Mouse (Mus musculus): ENCODE measurements around the gene Fscn3. TPM values are rescaled to one million over a fixed set of nuclear protein-coding genes. Genes with fewer than 3 reads are reported as not detected.

The Fscn3 gene
- total RNA-seq, 1 experiment from 2014 or later = not detected

DNA sequence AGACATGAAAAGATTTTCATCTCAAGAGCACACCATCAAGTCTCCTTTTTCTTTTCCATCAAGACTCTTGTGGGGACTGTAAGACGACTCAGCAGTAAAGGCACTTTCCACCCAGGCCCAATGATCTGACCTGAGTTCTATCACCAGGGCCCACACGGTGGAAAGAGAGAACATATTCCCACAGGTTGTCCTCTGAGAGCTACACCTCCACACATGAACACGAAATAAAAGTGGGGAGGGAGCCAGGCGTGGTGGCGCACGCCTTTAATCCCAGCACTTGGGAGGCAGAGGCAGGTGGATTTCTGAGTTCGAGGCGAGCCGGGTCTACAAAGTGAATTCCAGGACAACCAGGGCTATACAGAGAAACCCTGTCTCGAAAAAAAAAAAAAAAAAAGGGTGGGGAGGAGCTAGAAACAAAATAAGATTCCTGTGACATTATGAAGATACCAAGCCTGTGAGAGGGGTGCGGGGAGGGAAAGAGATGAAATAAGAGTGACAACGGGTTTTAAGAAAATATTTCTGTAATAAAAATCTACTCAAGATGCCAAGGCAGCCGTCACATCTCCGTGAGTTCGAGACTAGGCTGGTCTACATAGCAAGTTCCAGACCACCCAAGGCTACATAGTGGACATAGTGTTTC is 4.8 kb upstream of the Fscn3 start:
- ATAC-seq (replicated peaks in 1 of 2; ENCODE audit: insufficient read depth in 1 of 2, low FRiP score in 2 of 2, low TSS enrichment in 1 of 2, low read depth in 1 of 2, poor library complexity in 2 of 2, severe bottlenecking in 2 of 2) = no peak

DNA sequence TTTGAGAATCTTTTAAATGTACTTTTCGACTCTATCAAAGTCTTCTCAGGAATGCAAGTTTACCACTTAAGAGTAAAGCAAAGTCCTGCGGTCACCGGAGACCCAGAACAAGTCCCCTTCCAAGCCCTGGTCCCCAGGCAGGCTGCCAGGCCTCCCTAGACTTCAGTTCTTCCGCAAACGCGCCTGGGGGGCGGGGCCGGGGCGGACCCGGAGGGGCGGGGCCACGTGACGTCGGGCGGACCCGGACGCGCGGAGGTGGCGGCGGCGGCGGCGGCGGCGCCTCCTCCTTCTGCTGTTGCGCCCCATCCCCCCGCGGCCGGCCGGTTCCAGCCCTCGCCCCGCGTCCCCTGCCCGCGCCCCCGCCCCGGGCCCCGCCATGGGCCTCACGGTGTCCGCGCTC is 4.3 kb upstream of the Fscn3 start, which contains the start of gene Arf5:
Gene Arf5, plus strand, starts transcription at position 248 of the 400 bp plus-strand sequence.
- ATAC-seq (replicated peaks in 1 of 2; ENCODE audit: insufficient read depth in 1 of 2, low FRiP score in 2 of 2, low TSS enrichment in 1 of 2, low read depth in 1 of 2, poor library complexity in 2 of 2, severe bottlenecking in 2 of 2) = peak; percentile 20 to 44

DNA sequence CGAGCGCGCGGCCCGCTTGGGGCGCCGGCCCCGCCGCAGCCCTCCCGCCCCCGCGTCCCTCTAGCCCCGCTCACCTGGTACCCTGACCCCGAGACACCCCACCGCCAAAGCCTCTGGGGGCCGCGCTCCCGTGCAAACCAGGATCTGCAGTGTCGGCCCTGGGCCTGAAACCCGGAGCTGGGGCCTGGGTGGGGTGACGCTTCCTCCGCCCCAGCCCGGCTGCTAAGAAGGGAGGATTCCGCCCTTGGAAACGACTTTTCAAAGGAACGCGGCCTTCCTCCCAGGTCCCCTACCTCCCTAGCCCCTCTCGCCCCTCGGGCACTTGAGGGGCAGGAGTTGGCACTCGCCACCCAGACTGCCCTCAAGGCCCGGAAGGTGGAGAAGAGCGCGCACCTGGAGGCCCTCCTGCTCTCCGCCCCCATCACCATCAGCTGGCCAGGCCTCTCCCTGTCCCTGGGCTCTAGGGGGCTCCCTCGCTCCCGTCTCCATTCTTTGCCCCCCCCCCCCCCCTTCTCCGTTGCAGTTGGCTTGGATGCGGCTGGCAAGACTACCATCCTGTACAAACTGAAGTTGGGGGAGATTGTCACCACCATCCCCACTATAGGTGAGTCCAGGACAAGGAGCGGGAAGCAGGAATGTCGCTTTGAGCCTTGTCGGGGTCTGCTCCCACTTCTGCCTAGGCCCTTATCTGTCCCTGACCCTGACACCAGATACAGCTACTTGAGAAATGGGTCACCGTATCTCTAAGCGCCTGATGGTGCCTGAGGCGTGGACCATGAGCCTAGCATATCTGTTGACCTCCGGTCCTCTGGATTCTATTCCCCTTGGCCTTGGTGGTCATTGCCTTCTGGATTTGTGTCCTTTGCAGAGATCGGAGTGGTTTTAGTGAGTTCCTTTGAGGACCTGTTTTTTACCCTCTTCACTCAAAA is 3.6 kb upstream of the Fscn3 start:
- peak in 1 of 2 experiments; percentile 8; a peak in 1 of 4 replicates for ATAC-seq (replicated peaks in 1 of 2; ENCODE audit: insufficient read depth in 1 of 2, low FRiP score in 2 of 2, low TSS enrichment in 1 of 2, low read depth in 1 of 2, poor library complexity in 2 of 2, severe bottlenecking in 2 of 2)

DNA sequence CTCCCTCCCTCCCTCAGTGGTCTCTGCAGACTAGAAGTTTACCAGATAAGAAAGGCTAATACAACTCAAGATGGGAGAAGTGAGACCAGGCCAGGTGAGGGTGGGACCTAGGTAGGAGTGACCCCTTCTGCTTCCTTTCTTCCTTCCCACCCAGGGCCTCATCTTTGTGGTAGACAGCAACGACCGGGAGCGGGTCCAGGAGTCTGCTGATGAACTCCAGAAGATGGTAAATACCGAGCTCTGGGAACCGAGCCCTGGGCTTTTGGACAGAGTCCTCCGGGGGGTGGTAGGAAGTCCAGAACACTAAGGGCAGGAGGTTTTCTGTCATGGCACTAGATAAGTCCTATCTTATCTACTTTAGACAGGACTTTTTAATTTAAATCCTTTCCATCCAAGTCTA is 2.6 kb upstream of the Fscn3 start:
- ATAC-seq (replicated peaks in 1 of 2; ENCODE audit: insufficient read depth in 1 of 2, low FRiP score in 2 of 2, low TSS enrichment in 1 of 2, low read depth in 1 of 2, poor library complexity in 2 of 2, severe bottlenecking in 2 of 2) = no peak

GRCm38 (mm10) chr6:28428290-28428689 is 701 bp downstream of the Fscn3 start, which contains the start of gene Gcc1:
Gene Gcc1 (minus strand): TSS chr6:28428390.
- no peak for ATAC-seq (replicated peaks in 1 of 2; ENCODE audit: insufficient read depth in 1 of 2, low FRiP score in 2 of 2, low TSS enrichment in 1 of 2, low read depth in 1 of 2, poor library complexity in 2 of 2, severe bottlenecking in 2 of 2)

GRCm38 (mm10) chr6:28429870-28430269 is 2.3 kb downstream of the Fscn3 start:
- ATAC-seq (replicated peaks in 1 of 2; ENCODE audit: insufficient read depth in 1 of 2, low FRiP score in 2 of 2, low TSS enrichment in 1 of 2, low read depth in 1 of 2, poor library complexity in 2 of 2, severe bottlenecking in 2 of 2) = no peak

DNA sequence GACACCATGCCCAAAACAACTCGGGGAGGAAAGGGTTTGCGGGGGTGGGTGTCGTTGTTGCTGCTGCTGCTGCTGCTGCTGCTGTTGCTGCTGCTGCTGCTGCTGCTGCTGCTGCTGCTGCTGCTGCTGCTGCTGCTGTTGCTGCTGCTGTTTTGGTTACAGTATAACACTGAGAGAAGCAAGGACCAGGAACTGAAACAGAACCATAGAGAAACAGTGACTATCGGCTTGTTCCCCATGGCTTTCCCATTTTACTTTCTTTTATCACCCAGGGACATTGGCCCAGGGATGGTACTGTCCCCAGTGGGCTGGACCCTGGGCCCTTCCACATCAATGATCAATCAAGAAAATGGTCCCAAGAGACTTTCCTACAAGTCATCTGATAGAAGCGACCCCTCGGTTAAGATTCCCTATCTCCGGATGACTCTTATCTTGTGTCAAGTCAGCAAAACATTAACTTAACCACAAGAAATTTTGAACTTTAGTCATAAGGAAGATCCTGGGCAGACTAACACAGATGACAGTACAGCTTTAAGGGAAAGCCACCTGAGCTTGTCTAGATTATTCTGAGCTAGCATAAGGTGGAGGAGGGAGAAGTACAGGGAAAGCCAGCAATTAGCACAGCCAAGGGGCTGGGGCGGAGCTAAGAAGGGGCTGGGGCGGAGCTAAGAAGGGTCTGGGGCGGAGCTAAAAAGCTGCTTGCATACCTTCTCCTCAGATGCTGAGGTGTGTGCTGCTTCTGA is 3.4 kb downstream of the Fscn3 start:
- ATAC-seq (replicated peaks in 1 of 2; ENCODE audit: insufficient read depth in 1 of 2, low FRiP score in 2 of 2, low TSS enrichment in 1 of 2, low read depth in 1 of 2, poor library complexity in 2 of 2, severe bottlenecking in 2 of 2) = no peak

GRCm38 (mm10) chr6:28431538-28431855 is 3.9 kb downstream of the Fscn3 start:
- ATAC-seq (replicated peaks in 1 of 2; ENCODE audit: insufficient read depth in 1 of 2, low FRiP score in 2 of 2, low TSS enrichment in 1 of 2, low read depth in 1 of 2, poor library complexity in 2 of 2, severe bottlenecking in 2 of 2) = no peak

- ATAC-seq (replicated peaks in 1 of 2; ENCODE audit: insufficient read depth in 1 of 2, low FRiP score in 2 of 2, low TSS enrichment in 1 of 2, low read depth in 1 of 2, poor library complexity in 2 of 2, severe bottlenecking in 2 of 2) = no peak
Observed at GRCm38 (mm10) chr6:28447937-28448336, 20.3 kb downstream of the Fscn3 start.

GRCm38 (mm10) chr6:28449253-28449652 is 21.7 kb downstream of the Fscn3 start, which contains the start of gene Pax4:
Gene Pax4 (minus strand): TSS chr6:28449353.
- no peak for ATAC-seq (replicated peaks in 1 of 2; ENCODE audit: insufficient read depth in 1 of 2, low FRiP score in 2 of 2, low TSS enrichment in 1 of 2, low read depth in 1 of 2, poor library complexity in 2 of 2, severe bottlenecking in 2 of 2)

GRCm38 (mm10) chr6:28450481-28450880 is 22.9 kb downstream of the Fscn3 start:
- ATAC-seq (replicated peaks in 1 of 2; ENCODE audit: insufficient read depth in 1 of 2, low FRiP score in 2 of 2, low TSS enrichment in 1 of 2, low read depth in 1 of 2, poor library complexity in 2 of 2, severe bottlenecking in 2 of 2) = no peak

GRCm38 (mm10) chr6:28450977-28451376 is 23.4 kb downstream of the Fscn3 start:
- ATAC-seq (replicated peaks in 1 of 2; ENCODE audit: insufficient read depth in 1 of 2, low FRiP score in 2 of 2, low TSS enrichment in 1 of 2, low read depth in 1 of 2, poor library complexity in 2 of 2, severe bottlenecking in 2 of 2) = no peak

- ATAC-seq (replicated peaks in 1 of 2; ENCODE audit: insufficient read depth in 1 of 2, low FRiP score in 2 of 2, low TSS enrichment in 1 of 2, low read depth in 1 of 2, poor library complexity in 2 of 2, severe bottlenecking in 2 of 2) = no peak; a peak in 1 of 4 replicates
Observed at GRCm38 (mm10) chr6:28459221-28459668, 31.7 kb downstream of the Fscn3 start.

GRCm38 (mm10) chr6:28460534-28460933 is 32.9 kb downstream of the Fscn3 start:
- peak; percentile 53 to 84; a peak in 3 of 4 replicates for ATAC-seq (replicated peaks in 1 of 2; ENCODE audit: insufficient read depth in 1 of 2, low FRiP score in 2 of 2, low TSS enrichment in 1 of 2, low read depth in 1 of 2, poor library complexity in 2 of 2, severe bottlenecking in 2 of 2)

- ATAC-seq (replicated peaks in 1 of 2; ENCODE audit: insufficient read depth in 1 of 2, low FRiP score in 2 of 2, low TSS enrichment in 1 of 2, low read depth in 1 of 2, poor library complexity in 2 of 2, severe bottlenecking in 2 of 2) = no peak
Observed at GRCm38 (mm10) chr6:28464630-28465029, 37.0 kb downstream of the Fscn3 start.

- no peak for ATAC-seq (replicated peaks in 1 of 2; ENCODE audit: insufficient read depth in 1 of 2, low FRiP score in 2 of 2, low TSS enrichment in 1 of 2, low read depth in 1 of 2, poor library complexity in 2 of 2, severe bottlenecking in 2 of 2)
Observed at GRCm38 (mm10) chr6:28470017-28470602, 42.5 kb downstream of the Fscn3 start.

DNA sequence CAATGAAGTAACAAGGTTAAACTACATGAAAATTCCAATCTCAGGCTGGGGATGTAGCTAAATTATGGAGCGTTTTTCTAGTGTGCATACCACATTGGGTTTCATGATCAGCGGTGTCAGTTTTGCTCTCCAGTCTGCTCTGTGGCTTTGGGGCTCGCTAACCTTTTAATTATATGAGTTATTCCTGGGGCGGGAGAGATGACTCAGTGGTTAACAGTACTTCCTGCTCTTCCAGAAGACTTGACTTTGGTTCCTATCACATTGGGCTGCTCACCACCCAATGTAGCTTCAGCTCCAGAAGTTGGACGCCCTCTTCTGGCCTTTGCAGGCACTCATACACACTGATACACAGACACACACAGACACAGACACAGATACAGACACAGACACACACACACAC is 43.0 kb downstream of the Fscn3 start:
- no peak for ATAC-seq (replicated peaks in 1 of 2; ENCODE audit: insufficient read depth in 1 of 2, low FRiP score in 2 of 2, low TSS enrichment in 1 of 2, low read depth in 1 of 2, poor library complexity in 2 of 2, severe bottlenecking in 2 of 2)

Data from hematopoietic stem cell, adult 5-6 weeks (primary cell).